Mouse (Mus musculus) mouse trophoblast stem cell (cell line): ENCODE measurements around the gene Akt1s1.

Source experiments
- in situ Hi-C, 2 experiments: fragments of 300-500 bp; cut with MseI, MboI; formaldehyde crosslinking; loops; 2 replicates in 1 of 2; 3 replicates in 1 of 2; pipeline ENCODE4 v1.15.1; 2025

Gene Akt1s1

GRCm38 (mm10) chr7:44848561-44849415 lies at the start of gene Akt1s1, which contains the start of gene Tbc1d17:
Akt1s1 (plus strand) TSS chr7:44848991.
Tbc1d17 (minus strand) TSS chr7:44849079.
- in situ Hi-C loops, result no loop called here

DNA sequence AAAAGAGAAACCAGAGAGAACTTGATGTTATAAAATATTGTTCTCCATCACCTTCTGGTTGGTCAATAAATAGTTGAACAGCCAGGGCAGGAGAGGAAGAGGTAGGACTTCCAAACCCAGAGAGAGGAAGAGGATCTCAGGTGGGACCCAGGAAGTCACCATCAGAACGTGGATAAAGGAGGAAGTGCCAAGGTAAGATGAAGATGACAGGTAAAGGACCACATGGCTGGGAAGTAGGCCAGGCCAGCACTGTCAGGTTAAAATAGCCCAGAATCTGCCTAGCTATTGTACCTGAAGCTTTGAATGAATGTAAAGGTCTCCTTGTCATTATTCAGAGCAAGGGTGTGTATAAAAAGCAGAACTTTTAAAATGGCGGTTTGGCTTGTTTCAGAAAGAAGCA lies 39.9 kb upstream of the Akt1s1 start:
- in situ Hi-C loops, result no loop called here

- in situ Hi-C loops, result no loop called here
These were observed 39.3 kb upstream of the Akt1s1 start for GRCm38 (mm10) chr7:44809466-44809865.

GRCm38 (mm10) chr7:44810365-44810764 lies 38.4 kb upstream of the Akt1s1 start:
- in situ Hi-C loops, result no loop called here

- in situ Hi-C loops, result no loop called here
These were observed 37.8 kb upstream of the Akt1s1 start for GRCm38 (mm10) chr7:44810819-44811557.

- in situ Hi-C loops, result no loop called here
These were observed 36.0 kb upstream of the Akt1s1 start for GRCm38 (mm10) chr7:44812651-44813325.

DNA sequence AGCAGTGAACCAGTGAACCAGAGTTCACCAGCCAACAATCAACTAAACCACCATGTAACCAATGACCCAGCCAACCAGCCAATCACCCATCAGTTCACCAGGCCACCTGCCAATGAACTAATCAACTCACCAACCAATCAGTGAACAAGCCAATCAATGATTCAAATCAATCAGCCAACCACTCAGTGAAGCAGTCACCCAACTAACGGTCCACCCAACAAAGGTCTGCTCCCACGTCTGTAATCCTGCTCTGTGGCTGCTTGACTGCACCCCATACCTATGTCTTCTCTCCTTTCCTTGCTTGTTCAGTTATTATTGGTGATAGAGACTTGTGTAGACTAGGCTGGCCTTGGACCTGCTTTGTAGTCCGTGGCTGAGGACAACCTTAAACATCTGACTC lies 34.8 kb upstream of the Akt1s1 start:
- in situ Hi-C loops, result no loop called here

DNA sequence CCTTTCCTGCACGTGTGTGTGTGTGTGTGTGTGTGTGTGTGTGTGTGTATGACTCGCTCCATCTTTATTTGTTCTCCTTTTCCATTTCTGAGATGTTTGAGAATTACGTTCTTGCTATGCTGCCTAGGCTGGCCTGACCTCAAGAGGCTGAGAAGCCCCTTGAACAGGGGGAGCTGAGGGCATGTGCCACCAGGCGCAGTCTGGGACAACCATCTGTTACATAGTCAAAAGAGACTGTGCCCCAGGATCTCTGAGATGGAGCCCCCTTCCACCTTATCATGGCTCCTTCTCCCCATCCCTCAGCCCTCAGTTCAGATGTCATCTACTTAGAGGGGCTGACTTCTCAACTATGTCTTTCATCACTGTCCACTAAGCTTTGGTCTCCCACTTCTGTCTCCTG lies 34.4 kb upstream of the Akt1s1 start:
- in situ Hi-C loops, result no loop called here

DNA sequence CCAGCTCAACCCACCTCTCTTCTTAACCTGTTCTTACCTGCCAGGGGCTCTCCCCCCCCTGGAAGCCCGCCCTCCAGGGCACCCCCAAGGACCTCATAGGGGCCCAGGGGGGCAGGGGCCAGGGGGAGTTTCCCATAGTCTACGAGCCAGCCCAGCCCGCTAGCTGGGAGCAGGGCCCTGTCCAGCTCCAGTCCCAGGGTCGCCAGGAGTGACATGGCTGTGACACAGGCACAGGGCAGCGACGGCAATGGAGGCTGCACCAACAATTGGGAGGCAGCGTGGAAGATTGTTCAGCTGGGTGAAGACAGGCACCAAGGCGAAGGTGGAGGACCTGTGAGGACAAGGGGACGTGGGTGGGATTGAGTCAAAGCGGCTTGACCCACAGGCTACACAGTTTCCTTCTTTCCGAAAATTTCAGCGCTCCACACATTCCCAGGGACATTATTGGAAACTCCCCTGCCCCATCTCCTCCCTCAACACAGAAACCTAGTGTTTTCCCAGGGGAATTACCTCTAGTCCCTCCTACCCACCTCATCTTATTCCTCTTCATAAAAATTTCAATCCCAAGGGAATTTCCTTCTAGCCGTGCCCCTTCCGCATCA lies 33.7 kb upstream of the Akt1s1 start:
- in situ Hi-C loops, result no loop called here

DNA sequence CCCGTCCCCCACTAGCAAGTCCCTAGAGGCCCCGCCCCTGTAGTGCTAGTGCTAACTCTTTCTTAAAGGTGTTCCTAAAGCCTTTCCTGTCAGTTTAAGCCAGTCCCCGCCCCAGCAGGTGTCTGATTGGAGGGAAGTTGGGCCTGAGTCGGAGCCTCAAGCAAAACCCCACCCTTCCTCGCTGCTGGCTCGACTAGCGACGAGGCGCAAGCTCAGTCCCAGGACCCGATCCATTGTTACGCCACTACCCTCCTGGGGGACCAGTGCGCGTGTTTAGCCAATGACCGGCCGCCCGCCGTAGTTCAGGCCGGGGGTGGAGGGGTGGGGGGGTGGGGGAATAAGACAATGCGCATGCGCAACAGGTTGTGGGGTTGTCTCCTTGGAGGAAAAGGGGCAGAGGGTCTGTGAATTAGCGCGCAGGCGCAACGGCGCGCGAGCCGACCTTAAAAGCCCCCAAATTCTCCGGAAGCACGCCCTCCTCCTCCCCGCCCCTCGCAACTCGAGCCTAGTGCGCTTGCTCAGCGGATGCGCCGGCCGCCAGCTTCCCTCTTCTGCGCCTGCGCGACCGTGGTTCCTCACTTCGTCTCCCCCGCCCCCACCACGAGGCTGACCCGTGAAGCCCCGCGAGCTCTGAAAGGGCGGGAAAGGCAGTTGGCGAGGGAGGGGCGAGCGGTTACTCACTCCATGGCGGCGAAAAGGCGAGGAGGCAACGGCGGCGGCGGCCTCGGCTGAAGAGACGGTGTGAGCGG lies 32.9 kb upstream of the Akt1s1 start, which contains the start of the genes Nup62 and Il4i1:
Gene Nup62, plus strand, starts transcription at position 368 of the 749 bp plus-strand sequence.
Gene Il4i1, plus strand, starts transcription at position 667 of the 749 bp plus-strand sequence.
- in situ Hi-C loops, result no loop called here

GRCm38 (mm10) chr7:44816470-44817021 lies 32.2 kb upstream of the Akt1s1 start, which contains the start of gene Atf5:
Atf5 (minus strand) TSS chr7:44816658.
- in situ Hi-C loops, result no loop called here

DNA sequence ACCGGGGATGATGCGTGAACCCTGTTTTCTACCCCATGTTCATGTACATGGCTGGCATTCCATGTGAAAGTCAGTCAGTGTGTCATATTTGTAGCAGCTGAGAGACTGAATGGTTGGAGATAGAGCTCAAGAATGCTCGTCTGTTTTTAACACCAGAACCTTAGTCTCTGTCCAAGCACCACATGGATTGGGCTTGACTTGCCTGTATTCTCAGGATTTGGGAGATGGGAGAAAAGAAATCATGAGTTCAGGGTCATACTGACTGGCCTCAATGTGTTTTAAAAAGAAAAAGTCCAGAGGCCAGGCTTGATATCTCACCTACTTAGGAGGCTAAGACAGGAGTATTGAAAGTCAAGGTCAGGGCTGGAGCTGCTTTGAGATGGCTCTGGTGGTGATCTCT lies 31.4 kb upstream of the Akt1s1 start:
- in situ Hi-C loops, result no loop called here

DNA sequence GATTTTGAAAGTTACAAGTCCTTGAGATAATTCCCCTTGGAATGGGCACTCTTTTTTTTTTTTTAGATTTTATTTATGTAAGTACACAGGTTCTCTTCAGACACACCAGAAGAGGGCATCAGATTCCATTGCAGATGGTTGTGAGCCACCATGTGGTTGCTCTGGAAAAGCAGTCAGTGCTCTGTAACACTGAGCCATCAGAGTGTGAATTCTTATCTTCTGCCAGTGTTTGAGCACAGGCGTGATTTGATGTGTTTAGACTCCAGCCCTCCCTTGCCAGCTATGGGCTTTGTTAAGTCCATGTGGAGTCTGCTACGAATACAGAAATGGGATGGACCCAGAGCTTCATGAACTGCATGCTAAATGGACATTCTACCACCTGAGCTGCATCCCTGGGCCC lies 30.6 kb upstream of the Akt1s1 start:
- in situ Hi-C loops, result no loop called here

DNA sequence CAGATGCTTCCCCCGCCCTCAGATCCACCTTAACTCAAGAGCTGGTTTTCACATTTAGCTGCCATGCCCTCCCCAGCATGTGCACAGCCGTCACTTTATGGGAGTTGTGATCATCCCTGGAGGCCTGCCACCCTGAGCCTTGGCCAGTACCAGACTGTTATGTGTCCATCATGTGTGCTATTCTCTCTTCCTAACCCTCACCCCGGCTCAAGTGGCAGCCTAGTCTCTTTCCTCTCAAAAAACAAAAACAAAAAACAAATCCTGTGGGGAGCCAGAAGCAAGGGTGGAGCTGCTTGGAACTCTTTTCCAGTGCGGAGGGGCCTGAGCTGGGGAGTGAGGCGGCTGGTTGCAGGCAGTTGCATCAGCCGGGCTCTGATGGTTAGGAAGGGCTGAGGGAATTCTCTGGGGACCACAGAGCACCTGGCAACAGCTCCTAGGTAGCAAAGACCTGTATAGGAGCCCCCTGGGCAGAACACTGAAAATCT lies 30.0 kb upstream of the Akt1s1 start:
- in situ Hi-C loops, result no loop called here

DNA sequence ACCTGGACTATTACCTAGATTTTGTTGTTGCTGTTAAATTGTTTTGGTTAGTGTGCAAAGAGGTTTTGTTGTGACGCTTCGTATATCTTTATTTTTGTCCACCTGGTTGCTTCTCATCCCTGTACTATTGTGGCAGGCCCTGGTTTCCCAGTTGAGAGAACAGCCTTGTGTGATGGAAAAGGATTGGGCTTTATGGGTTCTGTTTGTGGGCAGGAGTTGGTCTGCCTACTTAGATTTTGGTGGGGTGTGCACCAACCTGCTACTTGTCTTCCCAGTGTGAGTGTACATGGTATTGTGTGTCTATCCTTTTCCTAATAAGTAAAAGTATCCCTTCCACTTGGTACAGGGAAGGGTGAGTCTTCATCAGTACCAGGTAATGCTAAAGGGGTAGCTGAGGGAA lies 29.4 kb upstream of the Akt1s1 start:
- in situ Hi-C loops, result no loop called here

- in situ Hi-C loops, result no loop called here
These were observed 28.9 kb upstream of the Akt1s1 start for GRCm38 (mm10) chr7:44819863-44820262.

DNA sequence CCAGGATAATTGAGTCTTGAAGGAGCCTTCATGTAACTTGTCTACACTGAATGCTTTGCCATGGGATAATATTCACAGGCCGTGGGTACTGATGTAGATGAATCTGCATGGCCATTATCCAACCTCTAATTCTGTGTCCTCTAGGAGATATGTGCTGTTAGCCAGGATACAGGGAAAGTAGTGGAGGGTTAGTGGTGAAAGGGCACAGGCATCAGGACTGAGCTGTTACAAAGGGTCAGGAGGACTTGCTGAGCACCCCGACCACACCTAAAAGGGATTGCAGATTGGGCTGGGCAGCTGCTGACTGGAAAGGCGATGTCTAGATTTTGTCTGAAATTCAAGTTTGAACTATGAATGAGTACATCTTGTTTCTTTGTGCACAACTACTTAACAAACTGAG lies 28.3 kb upstream of the Akt1s1 start:
- in situ Hi-C loops, result no loop called here

GRCm38 (mm10) chr7:44821666-44822448 lies 26.9 kb upstream of the Akt1s1 start:
- in situ Hi-C loops, result no loop called here

DNA sequence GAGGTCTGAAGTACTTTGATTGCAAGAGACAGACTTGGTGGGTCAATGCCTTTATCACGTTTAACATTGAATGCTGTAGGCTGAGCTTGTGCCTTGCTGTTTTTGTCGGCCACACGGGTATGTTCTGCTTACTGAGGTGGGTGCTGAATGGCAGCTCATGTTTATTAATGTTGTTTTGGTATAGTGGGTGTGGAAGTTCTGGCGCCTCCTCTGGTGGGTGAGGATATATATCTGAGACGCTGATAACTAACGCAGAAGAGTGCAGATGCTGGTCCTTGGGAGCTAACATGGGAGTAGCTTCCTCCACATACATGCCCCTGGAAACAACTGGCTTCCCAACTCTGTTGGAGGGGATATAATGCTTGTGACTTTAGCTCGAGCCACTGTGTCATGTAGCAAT lies 25.4 kb upstream of the Akt1s1 start:
- in situ Hi-C loops, result no loop called here

DNA sequence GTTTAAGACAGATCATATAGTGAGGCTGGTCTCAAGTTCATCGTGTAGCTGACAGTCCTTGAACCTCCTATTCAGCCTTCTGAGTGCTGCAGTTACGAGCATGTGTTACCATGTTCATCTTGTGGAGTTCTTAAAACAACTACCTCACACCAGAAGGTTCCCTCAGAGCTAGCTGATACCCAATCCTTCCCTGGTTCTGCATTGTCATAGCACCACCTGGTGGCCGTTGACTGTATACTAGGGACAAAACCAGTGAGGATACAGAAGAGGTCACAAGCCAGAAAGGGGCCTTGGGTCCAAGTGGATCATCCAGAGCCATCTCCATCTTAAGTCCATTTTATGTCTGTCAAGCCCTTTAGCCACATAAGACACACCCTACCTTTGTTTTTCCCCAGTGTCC lies 23.9 kb upstream of the Akt1s1 start:
- in situ Hi-C loops, result no loop called here
